Mouse (Mus musculus) stomach, embryonic 14.5 days (tissue): ENCODE measurements at regions not wholly inside any gene's neighbourhood (a gene's known extent, or its start where the extent isn't known, plus 50 kb on each side); places are given as distances from the start of the nearest gene placed in this dataset. TPM values are rescaled to one million over a fixed set of nuclear protein-coding genes. Genes with fewer than 3 reads are reported as not detected.

Source experiments
- ATAC-seq: fragments of 200-750 bp; cut with Nextera tagmentation; 2 replicates; pipeline ENCODE4 v1.8.0; 2017; ENCODE audit warnings: low read depth, moderate TSS enrichment; ENCODE audit not compliant: insufficient number of reproducible peaks, insufficient read depth, low FRiP score
- H3K27ac ChIP-seq: fragments of 300-500 bp; sonication (generic); 2 replicates; pipeline ENCODE4 v1.5.1; 2014; ENCODE audit warnings: mild to moderate bottlenecking, low read length, moderate library complexity, mixed read lengths
- H3K27me3 ChIP-seq: fragments of 300-500 bp; sonication (generic); 2 replicates; pipeline ENCODE4 v1.6.1; 2014; ENCODE audit warnings: low read length, control low read depth, mixed read lengths; ENCODE audit not compliant: control insufficient read depth, insufficient read depth
- H3K36me3 ChIP-seq: fragments of 300-500 bp; sonication (generic); 2 replicates; pipeline ENCODE4 v1.6.1; 2014; ENCODE audit warnings: mild to moderate bottlenecking, control low read depth, low read length, moderate library complexity, mixed read lengths; ENCODE audit not compliant: control insufficient read depth, insufficient read depth
- H3K4me1 ChIP-seq: fragments of 300-500 bp; sonication (generic); 2 replicates; pipeline ENCODE4 v1.6.1; 2014; ENCODE audit warnings: low read length, control low read depth, mixed read lengths; ENCODE audit not compliant: control insufficient read depth, insufficient read depth
- H3K4me2 ChIP-seq: fragments of 300-500 bp; sonication (generic); replicated peaks from 2 replicates; pipeline ENCODE4 v1.6.1; 2014; ENCODE audit warnings: low read depth, low read length, control low read depth
- H3K4me3 ChIP-seq: fragments of 300-500 bp; sonication (generic); 2 replicates; pipeline ENCODE4 v1.5.1; 2014; ENCODE audit warnings: low read depth, low read length, control low read depth
- H3K9ac ChIP-seq: fragments of 300-500 bp; sonication (generic); replicated peaks from 2 replicates; pipeline ENCODE4 v1.6.1; 2014; ENCODE audit warnings: low read depth, mild to moderate bottlenecking, control low read depth, low read length, moderate library complexity, mixed read lengths
- H3K9me3 ChIP-seq: fragments of 300-500 bp; sonication (generic); 2 replicates; pipeline ENCODE4 v1.6.1; 2016; ENCODE audit warnings: low read depth, low read length, control low read depth; ENCODE audit not compliant: control insufficient read depth
- WGBS: fragments of 180-500 bp; shearing (Covaris S2); extraction: QIAGEN DNeasy Blood & Tissue Kit; methylation state at CpG from one replicate; pipeline ENCODE4 v1.1.7; 2014; 5-methylcytosine and 5-hydroxymethylcytosine counted together
- microRNA-seq: library from miRNA; unstranded; fragments of <30 nt; microRNA quantifications from one replicate; pipeline ENCODE4, GENCODE M21; 2016

DNA sequence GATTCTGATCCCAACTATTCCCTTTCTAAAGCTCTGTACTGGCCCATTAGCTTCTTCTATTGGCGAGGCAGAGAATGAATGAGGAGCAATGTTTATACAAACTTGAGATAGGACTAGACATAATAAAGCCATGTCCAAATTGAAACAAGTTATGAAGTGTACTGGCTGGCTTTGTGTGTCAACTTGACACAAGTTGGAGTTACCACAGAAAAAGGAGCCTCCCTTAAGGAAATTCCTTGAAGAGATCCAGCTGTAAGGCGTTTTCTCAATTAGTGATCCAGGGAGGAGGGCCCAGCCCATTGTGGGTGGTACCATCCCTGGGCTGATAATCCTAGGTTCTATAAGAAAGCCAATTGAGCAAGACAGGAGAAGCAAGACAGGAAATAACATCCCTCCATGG, 135.9 kb upstream of the Cr2 start:
- H3K4me2 ChIP-seq: no peak overlapping the region
- ATAC-seq: no peak
- H3K4me3 ChIP-seq: no peak overlapping the region
- H3K9ac ChIP-seq: no peak overlapping the region
- H3K36me3 ChIP-seq: no peaks in the 10 kb centered on the region
- no peaks in the 10 kb centered on the region for H3K9me3 ChIP-seq
- WGBS: 55% methylated on average over 2 of the region's 2 CpGs
- no peaks in the 10 kb centered on the region for H3K27me3 ChIP-seq
- no peak overlapping the region for H3K27ac ChIP-seq
- H3K4me1 ChIP-seq: no peaks in the 10 kb centered on the region

DNA sequence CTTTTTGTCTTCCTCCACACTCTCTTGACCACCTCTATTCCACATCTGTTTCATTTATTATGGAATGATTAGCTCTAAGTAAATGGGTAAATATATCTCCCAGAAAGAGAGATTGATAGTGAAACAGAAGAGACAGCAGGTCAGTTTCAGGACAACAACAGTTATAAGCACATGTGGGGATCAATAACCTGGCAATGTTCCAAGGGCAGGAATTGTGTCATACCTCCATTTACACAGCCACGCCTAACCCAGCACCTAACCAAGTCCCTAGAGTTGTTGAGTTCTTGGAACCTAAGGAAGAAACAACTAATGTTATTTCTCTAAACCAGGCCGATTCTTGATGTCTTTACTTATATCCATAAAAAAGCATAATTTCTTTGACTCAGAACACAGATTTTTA, 108.6 kb upstream of the Cr2 start:
- H3K4me1 ChIP-seq: no peaks in the 10 kb centered on the region
- no peak overlapping the region for H3K4me2 ChIP-seq
- no peak overlapping the region for H3K4me3 ChIP-seq
- 77% methylated on average over 2 of the region's 2 CpGs for WGBS
- H3K9me3 ChIP-seq: no peaks in the 10 kb centered on the region
- H3K36me3 ChIP-seq: no peaks in the 10 kb centered on the region
- H3K27me3 ChIP-seq: no peaks in the 10 kb centered on the region
- no peak overlapping the region for H3K9ac ChIP-seq
- no peak overlapping the region for H3K27ac ChIP-seq
- ATAC-seq: no peak

DNA sequence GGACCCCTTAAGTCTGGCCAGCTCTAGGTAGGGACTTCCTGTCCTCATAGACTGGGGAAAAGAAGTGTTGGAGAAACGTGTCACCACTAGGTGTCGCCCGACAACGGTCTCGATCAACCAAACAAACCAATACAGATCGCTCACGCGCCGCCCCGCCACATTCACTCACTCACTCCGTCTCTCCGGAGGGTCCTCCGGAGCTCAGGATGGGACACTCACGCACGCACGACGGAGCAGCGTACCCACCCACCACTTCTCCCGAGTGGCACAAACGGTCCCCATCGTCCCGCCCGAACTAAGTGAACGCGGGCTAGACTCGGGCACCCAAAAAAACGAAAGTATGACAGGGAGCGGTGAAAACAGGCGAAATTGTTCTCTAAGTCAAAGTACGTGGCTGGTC, 65.0 kb upstream of the Cr2 start:
- H3K4me1 ChIP-seq: no peaks in the 10 kb centered on the region
- H3K9me3 ChIP-seq: no peaks in the 10 kb centered on the region
- H3K27ac ChIP-seq: no peak overlapping the region
- no peaks in the 10 kb centered on the region for H3K27me3 ChIP-seq
- no peak for ATAC-seq
- no peaks in the 10 kb centered on the region for H3K36me3 ChIP-seq
- H3K9ac ChIP-seq: no peak overlapping the region
- no peak overlapping the region for H3K4me2 ChIP-seq
- WGBS: 5% methylated on average over 30 of the region's 30 CpGs
- H3K4me3 ChIP-seq: no peak overlapping the region

DNA sequence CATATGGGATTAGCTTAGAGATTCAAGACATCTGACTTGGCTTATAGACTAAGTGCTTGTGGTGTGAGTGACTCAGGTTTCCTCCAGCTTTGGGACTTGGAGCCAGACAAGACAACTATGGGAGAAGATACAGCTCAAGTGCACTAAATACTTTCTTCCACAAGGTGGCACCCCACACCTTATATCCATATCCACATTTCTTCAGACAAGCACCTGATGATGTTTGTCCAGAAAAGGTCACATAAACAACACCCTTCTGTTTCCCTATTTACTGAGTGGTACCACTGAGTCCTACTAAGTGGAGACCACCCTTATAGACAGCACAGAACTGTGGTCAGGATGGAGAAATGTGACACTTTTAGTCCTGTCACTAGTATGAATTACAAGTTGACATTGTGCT, 56.1 kb upstream of the Cr2 start:
- no peak overlapping the region for H3K4me3 ChIP-seq
- no peak overlapping the region for H3K4me2 ChIP-seq
- no peaks in the 10 kb centered on the region for H3K36me3 ChIP-seq
- H3K27me3 ChIP-seq: no peaks in the 10 kb centered on the region
- peak; percentile 37; the same call in 1 of the 2 replicates for ATAC-seq
- H3K9me3 ChIP-seq: no peaks in the 10 kb centered on the region
- no peak overlapping the region for H3K27ac ChIP-seq
- H3K9ac ChIP-seq: no peak overlapping the region
- no peaks in the 10 kb centered on the region for H3K4me1 ChIP-seq

GRCm38 (mm10) chr1:195227007-195227406, 50.5 kb upstream of the Cr2 start:
- 84% methylated on average over 2 of the region's 2 CpGs for WGBS
- no peaks in the 10 kb centered on the region for H3K27me3 ChIP-seq
- no peak overlapping the region for H3K4me2 ChIP-seq
- ATAC-seq: no peak
- no peaks in the 10 kb centered on the region for H3K4me1 ChIP-seq
- no peak overlapping the region for H3K4me3 ChIP-seq
- H3K9ac ChIP-seq: no peak overlapping the region
- no peaks in the 10 kb centered on the region for H3K36me3 ChIP-seq
- H3K27ac ChIP-seq: no peak overlapping the region
- H3K9me3 ChIP-seq: no peaks in the 10 kb centered on the region

Small RNAs in the stretch of these regions (microRNA-seq; reads per million reads assigned to microRNA genes)
- gene Gm24802: not detected
